Mouse (Mus musculus): Measurements from ENCODE around the gene Rftn1. TPM values are rescaled to one million over a fixed set of nuclear protein-coding genes. Genes with fewer than 3 reads are reported as not detected.

Gene Rftn1
- polyA plus RNA-seq, 2 experiments from 2014 or later, result 30.9 to 31.4 TPM

GRCm38 (mm10) chr17:50062649-50063048 is 127.8 kb downstream of the Rftn1 start:
- ATAC-seq, result no peak

GRCm38 (mm10) chr17:50061446-50061845 is 129.0 kb downstream of the Rftn1 start:
- ATAC-seq, result no peak

- no peak for ATAC-seq
These were observed 130.3 kb downstream of the Rftn1 start for GRCm38 (mm10) chr17:50060220-50060619.

- ATAC-seq, result peak; percentile 43
These were observed 131.1 kb downstream of the Rftn1 start for GRCm38 (mm10) chr17:50059417-50059816.

- no peak for ATAC-seq
These were observed 135.2 kb downstream of the Rftn1 start for GRCm38 (mm10) chr17:50055154-50055756.

GRCm38 (mm10) chr17:50054586-50054985 is 135.9 kb downstream of the Rftn1 start:
- no peak for ATAC-seq

GRCm38 (mm10) chr17:50053961-50054360 is 136.5 kb downstream of the Rftn1 start:
- ATAC-seq, result no peak

GRCm38 (mm10) chr17:50052741-50053468 is 137.6 kb downstream of the Rftn1 start:
- no peak for ATAC-seq

GRCm38 (mm10) chr17:50050456-50050855 is 140.0 kb downstream of the Rftn1 start:
- ATAC-seq, result no peak

GRCm38 (mm10) chr17:50048209-50048608 is 142.3 kb downstream of the Rftn1 start:
- ATAC-seq, result no peak

- no peak for ATAC-seq
These were observed 143.3 kb downstream of the Rftn1 start for GRCm38 (mm10) chr17:50047182-50047581.

GRCm38 (mm10) chr17:50040727-50041410 is 149.6 kb downstream of the Rftn1 start:
- ATAC-seq, result no peak

GRCm38 (mm10) chr17:50037882-50038665 is 152.4 kb downstream of the Rftn1 start:
- ATAC-seq, result no peak

GRCm38 (mm10) chr17:50037416-50037815 is 153.1 kb downstream of the Rftn1 start:
- no peak for ATAC-seq

GRCm38 (mm10) chr17:50036751-50037385 is 153.6 kb downstream of the Rftn1 start:
- ATAC-seq, result no peak

GRCm38 (mm10) chr17:50033698-50034097 is 156.8 kb downstream of the Rftn1 start:
- ATAC-seq, result no peak

- ATAC-seq, result no peak
These were observed 158.7 kb downstream of the Rftn1 start for GRCm38 (mm10) chr17:50031548-50032491.

GRCm38 (mm10) chr17:50025651-50026050 is 164.8 kb downstream of the Rftn1 start:
- peak; percentile 39 for ATAC-seq

GRCm38 (mm10) chr17:50025173-50025626 is 165.3 kb downstream of the Rftn1 start:
- peak; percentile 67 for ATAC-seq

GRCm38 (mm10) chr17:50021400-50021799 is 169.1 kb downstream of the Rftn1 start:
- ATAC-seq, result no peak

Data from activated CD4-positive, CD25-positive, alpha-beta regulatory T cell, adult 4 months (primary cell).